Mouse (Mus musculus) ES-CJ7 (cell line): ENCODE measurements around the gene Katnal1.

Experiments used
- DNase-seq: peaks from one replicate; pipeline ENCODE4 v3.0.0; 2011; ENCODE audit warnings: low read depth, low spot score

Gene Katnal1

DNA sequence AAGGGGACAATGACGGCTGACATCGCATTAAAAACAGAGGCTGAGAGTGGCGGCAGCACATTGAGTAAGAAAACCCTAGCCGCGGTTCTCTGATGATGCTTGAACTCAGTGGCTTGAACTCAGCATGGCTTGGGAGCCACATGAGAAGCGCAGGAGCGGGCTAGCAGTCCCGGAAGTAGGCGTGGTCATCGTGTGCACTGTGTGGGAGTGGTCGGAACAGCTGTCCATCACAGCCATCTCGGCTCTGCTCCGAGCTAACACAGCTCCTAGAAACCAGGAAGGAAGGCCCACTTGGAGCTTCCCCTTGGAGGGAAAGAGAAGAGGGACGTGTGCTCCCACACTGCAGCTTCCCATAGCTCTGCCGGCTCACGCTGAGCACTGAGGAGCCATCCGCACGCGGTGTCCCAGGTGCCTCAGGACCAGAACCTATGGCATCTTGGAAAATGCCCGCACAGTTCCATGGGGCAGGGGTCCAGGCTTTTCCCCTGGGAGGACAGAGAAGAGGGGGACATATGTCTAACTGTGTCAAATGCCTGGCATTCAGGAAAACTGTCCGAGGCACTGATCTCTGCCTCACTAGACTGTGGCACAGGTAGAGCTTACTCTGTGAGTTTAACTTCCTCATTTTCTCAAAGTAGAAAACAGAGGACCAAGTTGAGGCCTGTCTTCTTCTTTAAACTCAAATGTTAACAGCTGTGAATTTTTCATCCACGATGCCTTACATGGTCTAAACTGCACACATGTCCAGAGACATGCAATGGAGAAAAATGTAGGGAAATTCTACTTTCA lies 43.1 kb downstream of the Katnal1 start:
- DNase-seq, result peak; percentile 97

DNA sequence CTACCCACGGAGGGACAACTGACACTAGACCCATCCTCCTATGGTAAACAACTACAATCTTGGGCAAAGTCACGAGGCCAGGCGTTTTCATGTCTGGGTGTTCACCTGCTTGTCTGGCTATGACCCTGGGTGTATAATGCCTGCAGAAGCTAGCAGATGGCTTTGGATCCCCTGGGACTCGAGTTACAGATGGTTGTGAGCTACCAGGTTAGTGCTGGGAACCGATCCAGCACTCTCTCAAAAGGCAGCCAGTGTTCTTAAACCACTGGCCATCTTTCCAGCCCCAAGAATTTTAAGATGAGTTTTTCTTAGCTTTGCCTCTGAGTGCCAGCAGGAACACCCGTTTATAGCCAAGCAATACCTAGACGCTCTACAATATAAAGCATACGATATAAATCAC lies 45.4 kb downstream of the Katnal1 start:
- DNase-seq, result no peak

DNA sequence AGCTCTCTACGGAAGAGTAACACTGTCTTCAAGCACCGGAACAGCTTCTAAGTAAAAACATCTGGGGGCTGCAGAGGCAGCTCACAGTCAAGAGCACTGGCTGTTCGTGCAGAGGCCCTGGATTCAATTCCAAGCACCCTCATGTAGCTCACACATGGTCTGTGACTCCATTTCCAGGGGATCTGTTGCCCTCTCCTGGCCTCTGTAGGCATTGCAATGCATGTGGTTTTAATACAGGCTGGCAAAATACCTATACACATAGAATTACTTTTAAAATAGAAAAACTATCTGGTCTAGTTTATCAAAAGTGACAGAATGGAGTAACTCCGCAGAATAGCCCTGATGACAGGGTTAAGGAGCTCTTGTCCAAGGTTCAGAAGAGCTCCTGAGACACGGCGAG lies 49.9 kb downstream of the Katnal1 start:
- peak; percentile 50 for DNase-seq

DNA sequence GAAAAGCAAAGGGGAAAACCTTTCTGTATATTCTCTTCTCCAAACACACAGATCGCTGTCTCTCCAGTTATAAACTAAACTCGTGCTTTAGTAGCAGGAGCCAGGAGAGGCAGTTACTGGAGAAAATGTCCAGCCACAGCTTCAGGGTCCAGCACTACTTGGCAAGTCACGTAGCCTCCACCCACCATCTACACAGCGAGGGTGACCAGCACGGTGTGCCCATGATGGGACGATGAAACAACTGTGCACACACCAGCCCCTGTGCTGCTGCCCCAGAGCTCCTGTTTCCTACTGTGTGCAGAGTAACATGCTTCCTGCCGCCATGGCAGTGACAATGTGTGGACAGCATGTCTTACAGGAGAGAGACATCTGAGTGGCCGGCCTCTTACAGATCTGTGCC lies 56.0 kb downstream of the Katnal1 start:
- no peak for DNase-seq

DNA sequence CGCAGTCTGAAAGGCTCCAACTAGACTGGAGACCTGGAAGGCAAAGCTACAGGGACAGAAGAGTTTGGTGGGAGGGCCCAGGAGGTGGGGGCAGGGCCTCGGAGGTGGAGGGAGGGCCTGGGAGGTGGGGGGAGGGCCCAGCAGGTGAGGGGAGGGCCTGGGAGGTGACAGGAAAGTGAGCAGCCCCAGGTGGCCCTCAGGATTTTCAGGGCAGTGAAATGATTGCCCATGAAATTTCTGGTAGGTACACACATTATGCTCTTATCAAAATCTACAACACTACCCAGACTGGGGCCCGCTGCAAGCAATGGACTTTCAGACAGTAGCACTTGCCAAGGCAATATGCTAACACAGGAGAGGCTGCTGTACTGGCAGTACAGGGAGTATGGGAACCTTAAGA lies 59.5 kb downstream of the Katnal1 start:
- no peak for DNase-seq

DNA sequence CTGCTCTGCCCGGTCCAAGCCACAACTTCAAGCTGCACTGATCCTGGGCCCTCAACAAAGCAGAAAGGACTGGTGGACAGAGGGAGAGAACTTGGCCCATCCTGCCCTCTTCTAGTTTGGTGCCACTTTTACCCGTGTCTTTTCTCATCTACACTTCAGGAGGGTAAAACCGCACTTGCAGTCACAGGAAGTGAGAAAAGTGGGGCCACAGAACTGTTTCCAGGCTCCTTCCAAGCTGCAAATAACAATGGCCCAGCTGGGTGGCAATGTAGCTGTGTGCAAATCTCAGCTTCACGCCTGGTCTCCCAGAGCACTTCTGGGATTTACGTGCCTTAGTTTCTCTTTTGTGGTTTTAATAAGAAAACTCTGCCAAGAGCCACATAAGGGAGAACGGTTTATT lies 61.4 kb downstream of the Katnal1 start:
- no peak for DNase-seq

DNA sequence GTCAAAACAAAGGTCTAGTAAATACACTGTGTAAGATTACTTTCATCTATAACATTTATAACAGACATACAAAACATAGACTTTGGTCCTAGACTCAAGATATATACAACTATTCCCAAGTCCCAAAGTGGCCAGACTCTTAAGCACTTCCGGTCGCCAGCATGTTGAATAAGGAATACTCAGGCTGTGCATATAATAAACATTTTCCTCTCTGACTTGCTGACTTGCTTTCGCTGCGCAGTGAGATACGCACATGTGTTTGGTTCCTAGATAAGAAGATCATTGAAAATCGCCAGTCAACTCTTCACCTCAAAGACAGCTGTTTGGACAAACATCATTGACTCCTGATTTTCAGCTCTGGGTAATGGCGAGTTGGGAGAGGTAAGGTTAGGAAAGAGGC lies 61.9 kb downstream of the Katnal1 start:
- DNase-seq, result no peak

DNA sequence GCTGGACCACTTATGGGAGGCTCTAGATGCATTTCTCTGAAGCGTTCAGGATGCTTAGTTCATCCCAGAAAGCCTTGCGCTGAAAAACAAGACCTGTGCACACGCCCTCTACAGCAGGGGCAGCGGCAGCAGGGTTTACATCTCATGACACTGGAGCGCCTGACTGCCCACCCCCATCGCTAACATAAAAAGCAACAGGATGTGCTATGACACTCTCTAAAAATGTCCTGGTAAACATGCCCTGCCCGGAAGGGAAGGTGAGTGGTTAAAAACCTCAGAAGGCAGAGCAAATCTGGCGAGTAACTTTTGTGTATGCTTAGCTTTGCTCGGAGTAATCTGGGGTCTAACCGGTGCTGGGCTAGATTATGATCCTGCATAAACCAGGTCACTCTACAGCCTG lies 62.5 kb downstream of the Katnal1 start:
- no peak for DNase-seq

DNA sequence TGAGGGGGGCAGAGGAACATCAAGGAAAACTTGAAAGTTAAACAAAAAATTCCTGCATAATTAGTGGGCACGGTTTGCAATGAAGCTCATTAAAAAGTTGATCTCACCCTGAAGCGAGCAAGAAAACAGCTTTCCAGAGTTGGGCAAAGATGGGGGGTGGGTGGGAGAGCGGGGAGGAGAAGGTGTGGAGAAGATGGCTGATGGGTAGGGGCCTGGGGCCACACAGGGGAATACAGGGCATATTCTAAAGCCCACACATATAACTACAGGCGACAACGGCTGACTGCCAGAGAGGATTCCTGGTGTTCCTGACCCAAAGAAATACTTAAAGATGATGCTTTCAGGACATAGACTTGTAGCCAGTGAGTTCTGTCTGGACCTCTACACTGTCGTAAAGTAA lies 65.7 kb downstream of the Katnal1 start:
- DNase-seq, result no peak

DNA sequence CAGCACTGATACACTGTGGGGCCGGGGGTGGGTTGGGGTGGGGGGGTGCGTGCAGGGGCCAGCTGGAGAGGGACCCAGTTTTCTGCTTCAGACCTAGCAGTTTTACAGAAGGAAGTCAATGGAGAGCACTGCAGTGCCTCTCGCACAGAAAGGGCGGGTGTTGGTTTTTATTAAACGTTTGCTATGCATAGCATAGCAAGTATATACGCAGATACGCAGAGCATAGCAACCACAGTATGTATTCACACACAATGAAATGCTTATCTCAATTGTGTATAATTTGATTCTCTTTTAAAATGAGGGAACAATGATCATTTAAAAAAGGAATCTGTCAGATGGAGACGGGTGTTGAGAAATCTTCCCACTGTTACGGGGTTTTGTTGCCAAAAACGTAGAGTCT lies 66.3 kb downstream of the Katnal1 start:
- DNase-seq, result no peak

DNA sequence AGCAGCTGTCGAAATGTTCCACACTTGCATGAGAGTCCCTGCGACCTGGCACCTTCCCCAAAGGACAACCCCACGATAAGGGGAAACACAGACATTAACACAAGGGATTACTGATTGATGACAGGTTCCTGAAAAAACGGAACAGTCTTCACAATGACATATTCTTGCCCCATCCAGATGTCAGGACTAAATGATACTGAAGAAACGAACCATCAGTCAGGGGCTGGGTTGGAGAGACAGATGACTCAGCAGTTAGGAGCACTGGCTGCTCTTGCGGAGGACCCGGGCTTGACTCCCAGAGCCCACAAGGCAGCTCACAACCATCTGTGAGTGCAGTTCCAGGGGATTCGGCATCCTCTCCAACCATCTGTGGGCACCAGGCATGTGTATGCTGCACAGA lies 67.0 kb downstream of the Katnal1 start:
- DNase-seq, result no peak

DNA sequence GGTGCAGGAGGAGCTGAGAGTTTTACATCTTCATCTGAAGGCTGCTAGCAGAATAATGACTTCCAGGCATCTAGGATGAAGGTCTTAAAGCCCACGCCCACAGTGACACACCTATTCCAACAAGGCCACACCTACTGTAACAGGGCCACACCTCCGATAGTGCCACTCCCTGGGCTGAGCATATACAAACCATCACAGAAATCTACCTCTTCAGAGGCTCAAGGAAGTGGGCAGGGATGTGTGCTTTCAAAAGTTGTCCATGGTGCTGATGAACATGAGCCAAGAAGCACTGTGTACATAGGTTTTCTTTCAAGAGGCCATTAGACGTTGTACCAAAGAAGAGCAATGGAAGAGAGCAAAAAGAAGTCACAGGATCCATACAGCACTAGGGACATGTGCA lies 71.6 kb downstream of the Katnal1 start:
- DNase-seq, result peak; percentile 41

DNA sequence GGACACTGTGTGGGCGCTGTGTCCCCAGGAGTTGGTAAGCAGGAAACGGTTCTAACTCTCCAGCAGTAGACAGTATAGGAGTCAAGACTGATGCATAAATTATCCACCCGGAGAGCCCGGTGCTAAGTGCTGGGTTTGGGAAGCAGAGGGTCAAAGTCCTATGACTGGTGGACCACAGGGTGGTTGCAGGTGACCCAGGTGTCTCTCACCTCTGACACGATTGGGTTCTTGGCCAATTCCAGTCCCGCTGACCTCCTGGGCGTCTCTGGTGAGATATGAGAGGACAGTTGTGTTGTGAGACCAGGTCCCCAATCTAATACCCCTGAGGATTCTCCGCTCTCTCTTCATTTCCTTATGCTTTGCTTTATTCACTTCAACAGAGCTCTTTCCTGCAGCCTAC lies 74.1 kb downstream of the Katnal1 start:
- no peak for DNase-seq

DNA sequence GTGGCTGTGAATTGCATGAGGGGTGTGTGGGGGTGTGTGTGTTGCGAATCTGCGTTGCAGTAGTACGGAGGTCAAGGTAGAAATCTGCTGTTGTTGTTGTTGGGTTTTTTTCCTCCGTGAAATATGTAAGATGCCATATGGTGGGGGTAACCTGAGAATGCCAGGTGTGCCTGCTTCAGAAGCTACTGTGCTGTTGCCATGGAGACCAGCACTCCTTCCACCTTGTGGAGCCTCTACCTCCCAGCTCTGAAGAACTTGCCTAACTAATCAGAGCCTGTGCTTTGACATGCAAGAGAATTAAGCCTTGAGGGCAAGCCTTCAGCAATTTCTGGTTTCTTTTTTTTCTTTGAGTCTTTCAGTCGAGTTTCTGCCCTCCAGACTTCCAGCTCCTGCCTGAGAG lies 75.0 kb downstream of the Katnal1 start:
- DNase-seq, result peak; percentile 30

DNA sequence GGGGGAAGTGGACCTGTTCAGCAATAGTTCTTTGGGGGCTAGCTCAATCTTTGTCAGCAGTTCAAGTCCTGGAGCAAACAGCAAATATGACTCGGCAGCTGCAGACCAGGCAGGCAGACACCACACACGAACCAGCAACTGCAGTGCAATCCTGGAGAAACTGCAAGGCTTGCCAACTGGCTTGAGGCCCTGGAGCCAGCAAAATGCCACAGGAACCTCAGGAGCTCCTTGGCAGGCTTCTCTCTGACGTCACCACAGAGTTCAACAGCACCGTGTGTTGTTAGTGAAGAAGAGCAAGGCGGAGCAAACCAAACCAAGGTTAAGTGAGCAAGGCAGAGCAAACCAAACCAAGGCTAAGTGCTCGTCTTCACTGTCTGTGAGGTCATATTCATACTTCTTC lies 79.6 kb downstream of the Katnal1 start:
- DNase-seq, result no peak

DNA sequence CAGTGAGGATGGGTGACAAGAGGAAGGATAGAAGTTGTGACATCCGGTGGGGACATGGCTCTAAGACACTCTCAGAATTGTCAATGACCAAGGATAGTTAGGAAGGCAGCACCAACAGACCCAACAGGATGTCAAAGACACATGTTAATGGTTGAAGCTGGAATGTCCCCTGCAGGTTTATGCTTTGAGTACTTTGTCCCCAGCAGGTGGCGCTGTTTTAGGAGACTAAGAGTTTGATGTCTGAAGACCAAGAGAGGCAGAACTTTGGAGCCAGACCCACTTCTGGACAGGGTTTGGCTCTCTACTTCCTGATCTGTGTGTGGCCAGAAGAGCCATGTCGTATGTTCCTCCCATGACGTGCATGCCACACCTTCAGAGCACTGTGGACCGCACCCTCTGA lies 82.1 kb downstream of the Katnal1 start:
- DNase-seq, result peak; percentile 68

DNA sequence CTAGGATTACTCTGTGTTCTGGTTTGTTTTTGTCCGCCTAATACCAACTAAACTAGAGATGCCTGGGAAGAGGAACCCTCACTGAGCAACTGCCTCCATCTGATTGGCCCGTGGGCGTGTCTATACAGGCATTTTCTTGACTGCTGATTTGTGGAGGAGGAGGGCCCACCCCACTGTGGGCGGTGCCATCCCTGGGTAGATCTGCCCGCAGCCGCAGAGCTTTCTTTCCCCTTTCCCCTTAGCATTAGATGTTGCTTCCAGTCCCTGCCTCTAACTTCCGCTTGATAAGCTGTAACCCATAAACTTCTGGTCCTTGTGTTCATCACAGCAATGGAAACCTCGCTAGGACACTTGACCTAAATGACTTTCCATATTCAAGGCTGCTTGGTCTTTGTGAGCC lies 92.1 kb downstream of the Katnal1 start:
- peak; percentile 92 for DNase-seq

DNA sequence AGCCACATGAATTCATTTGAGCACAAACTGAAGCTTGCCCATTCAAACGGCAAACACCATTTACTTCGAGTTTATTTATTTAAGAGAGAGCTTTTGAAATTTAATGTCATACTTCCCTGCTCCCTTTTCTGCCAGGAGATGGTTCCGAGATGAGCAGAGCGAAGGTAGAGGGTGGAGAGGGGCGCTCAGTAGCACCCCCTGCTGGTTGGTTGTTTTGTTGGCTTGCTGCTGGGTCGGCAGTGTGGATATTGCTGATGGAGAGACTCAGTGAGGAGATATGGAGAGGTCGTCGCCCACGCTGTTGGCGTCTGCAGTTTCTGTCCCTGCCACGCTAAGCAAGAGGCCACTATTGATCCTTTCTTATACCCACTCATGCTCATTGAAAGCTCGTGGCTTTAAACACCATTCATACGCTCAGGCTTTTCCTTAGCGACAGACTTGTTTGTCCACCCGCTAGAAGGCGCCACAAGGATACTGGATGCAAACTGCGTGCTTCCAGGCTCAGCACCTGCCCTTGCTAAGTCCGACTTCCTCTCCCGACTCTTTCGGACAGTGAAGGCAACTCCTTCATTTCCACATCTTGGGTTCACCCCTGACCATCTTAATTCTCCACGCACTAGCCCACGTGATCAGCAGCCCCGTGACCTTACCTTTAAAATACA lies 97.4 kb downstream of the Katnal1 start:
- DNase-seq, result peak; percentile 87

DNA sequence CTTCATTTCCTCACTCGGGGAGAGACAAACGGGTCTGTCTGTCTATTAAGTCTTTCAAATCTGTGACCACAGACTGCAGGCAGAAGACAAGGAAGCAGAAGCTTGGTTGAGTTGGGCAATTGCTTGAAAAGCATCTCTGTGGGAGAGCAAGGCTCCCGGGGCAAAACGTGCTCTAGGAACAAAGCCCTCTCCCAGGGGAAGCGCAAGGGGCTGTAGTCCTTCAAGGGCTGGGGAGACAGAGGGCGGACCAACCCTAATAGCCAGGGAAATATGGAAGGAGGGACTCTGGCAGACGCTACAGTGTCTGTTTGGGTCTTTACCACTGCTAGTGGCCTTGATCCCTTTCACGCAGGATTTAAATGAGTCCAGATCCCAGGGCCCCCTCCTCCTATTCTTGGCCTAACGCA lies 98.0 kb downstream of the Katnal1 start:
- DNase-seq, result peak; percentile 49

DNA sequence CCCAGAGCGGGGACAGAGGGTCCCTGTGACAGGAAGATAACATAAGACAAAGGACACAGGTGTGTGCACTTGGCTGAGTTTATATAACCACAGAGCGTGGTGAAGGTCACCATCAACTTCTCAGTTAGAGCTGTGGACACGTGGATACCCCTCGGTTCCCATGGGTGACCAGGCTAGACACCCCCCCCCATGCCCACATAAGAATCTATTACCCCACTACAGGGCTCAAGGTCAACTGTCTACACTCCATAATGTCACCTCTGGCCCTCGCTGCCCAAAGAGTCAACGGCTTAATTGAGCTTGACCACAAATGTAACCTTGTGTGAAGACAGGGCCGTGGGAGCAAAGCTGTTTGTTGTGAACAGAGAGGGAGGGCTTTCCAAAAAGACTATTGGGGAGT lies 103.4 kb downstream of the Katnal1 start:
- DNase-seq, result no peak

DNA sequence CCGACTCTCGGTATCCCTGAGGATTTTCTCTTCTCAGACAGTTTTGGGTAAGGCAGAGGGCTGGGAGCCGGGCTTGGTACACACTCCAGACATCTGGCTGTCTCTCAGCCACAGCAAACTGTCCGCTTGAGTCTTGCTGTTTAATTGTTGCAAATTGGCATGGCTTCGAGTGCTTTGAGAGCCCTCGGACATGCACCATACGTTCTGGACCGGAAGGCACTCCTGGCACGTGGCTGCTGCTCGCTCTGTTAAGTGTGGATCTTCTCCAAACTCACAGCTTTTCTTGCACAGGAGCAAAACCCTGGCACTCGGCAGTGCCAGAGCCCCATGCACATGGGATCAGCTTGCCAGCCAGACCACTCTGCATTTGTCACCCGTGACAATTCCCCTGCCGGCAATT lies 106.3 kb downstream of the Katnal1 start:
- no peak for DNase-seq
